ENCODE assay signal across 12 mouse cellular contexts in genomic region chr2:58135061-58135463, GRCm38 (mm10).
DNase-seq lines count a peak whose midpoint lies in the region; ATAC-seq and TF ChIP-seq lines count a peak whose summit lies in the region.
"Had no signal": no experiment of that assay in that cellular context is flagged by ENCODE, and none has a peak within 500 bp of the region (broad histone marks: within the 10 kb centered on the region; RNA-seq: fewer than 3 reads in every experiment).

No protein-coding gene starts in this region.

- peak; percentile 52 for DNase-seq in right cerebral cortex, adult 18-20 months
- no peak for DNase-seq in right cerebral cortex, postnatal 10 days (ENCODE audit: low spot score in 2 of 2)
- peak; percentile 35 for DNase-seq in Patski (ENCODE audit: low read depth, low spot score)
- peak; percentile 5 to 26 for DNase-seq in right cerebral cortex, postnatal 36 days (ENCODE audit: low spot score in 2 of 2)
- no peak for DNase-seq in thymus, postnatal 36 days
- DNase-seq: gastrocnemius, postnatal 36 days; heart, postnatal 10 days; thymus, adult 18-20 months had no signal

- peak; percentile 67 for ATAC-seq in Patski
- peak; percentile 24 for ATAC-seq in common myeloid progenitor, adult 5-6 weeks (replicated peaks; ENCODE audit: low read depth, poor library complexity, severe bottlenecking)
- no peak for ATAC-seq in megakaryocyte-erythroid progenitor cell, adult 5-6 weeks (replicated peaks; ENCODE audit: low FRiP score, low TSS enrichment, poor library complexity, severe bottlenecking)

- in situ Hi-C loops in Patski (cut with MboI; ENCODE audit: low pct_unique_long_range_greater_than_20kb) = no loop called here

- TF ChIP-seq CTCF in Patski (IDR thresholded peaks at IDR 0.05) = no peak

- CTCF ChIA-PET in Patski (lab: Charles Lee) = interaction anchor here (1.3 to 1.4 kb wide), 2 partner anchors 11 to 40 kb away, joined by 3 to 4 read pairs; no protein-coding TSS in a partner anchor

- POLR2A ChIA-PET in Patski (lab: Charles Lee) = no interaction called here

- no peaks in the 10 kb centered on the region for H3K27me3 ChIP-seq in Patski
- H3K27me3 ChIP-seq: embryonic facial prominence, embryonic 12.5 days; lung, embryonic 15.5 days had no signal

Comparison
In these comparisons a context has a peak if more than half of its experiments do, and no peak if none do; other contexts are left out.
1. DNase-seq: peak in right cerebral cortex, adult 18-20 months (single experiment), Patski (single experiment) and right cerebral cortex, postnatal 36 days (2 of 2); none in right cerebral cortex, postnatal 10 days (0 of 2) and thymus, postnatal 36 days (0 of 2).